Mouse (Mus musculus) limb, embryonic 10.5 days (tissue): ENCODE data around the gene Pdzph1. TPM values are rescaled to one million over a fixed set of nuclear protein-coding genes. Genes with fewer than 3 reads are reported as not detected.
A peak's percentile ranks its signal among the peaks of the same experiment; 100 is the strongest.

Source experiments
- DNase-seq: peaks from one replicate; pipeline ENCODE4 v3.0.0-alpha.2; 2017; ENCODE audit warnings: low spot score
- H3K27ac ChIP-seq: fragments of 300-500 bp; sonication (generic); 2 replicates; pipeline ENCODE4 v1.5.1; 2016; ENCODE audit warnings: mild to moderate bottlenecking
- H3K27me3 ChIP-seq: fragments of 300-500 bp; sonication (generic); 2 replicates; pipeline ENCODE4 v1.6.1; 2016; ENCODE audit warnings: low read depth, mild to moderate bottlenecking; ENCODE audit not compliant: poor library complexity, severe bottlenecking
- H3K36me3 ChIP-seq: fragments of 300-500 bp; sonication (generic); 2 replicates; pipeline ENCODE4 v1.6.1; 2016; ENCODE audit warnings: mild to moderate bottlenecking, moderate library complexity
- H3K4me1 ChIP-seq: fragments of 300-500 bp; sonication (generic); 2 replicates; pipeline ENCODE4 v1.6.1; 2016
- H3K4me3 ChIP-seq: fragments of 300-500 bp; sonication (generic); 2 replicates; pipeline ENCODE4 v1.5.1; 2016; ENCODE audit warnings: mild to moderate bottlenecking, moderate library complexity
- H3K9me3 ChIP-seq: fragments of 300-500 bp; sonication (generic); replicated peaks from 2 replicates; pipeline ENCODE4 v1.6.1; 2016; ENCODE audit warnings: mild to moderate bottlenecking
- WGBS: fragments of 180-500 bp; shearing (Covaris S2); methylation state at CpG from one replicate; pipeline ENCODE4 v1.1.7; 2016; 5-methylcytosine and 5-hydroxymethylcytosine counted together
- polyA plus RNA-seq: library from polyadenylated mRNA; unstranded; fragments of >200 nt; fragmentation: Nextera tagmentation; extraction: Ambion mirVana; gene quantifications from 2 replicates; pipeline ENCODE4 v1.2.1, GENCODE M21; 2016

The Pdzph1 gene
- polyA plus RNA-seq, result not detected in 2 replicates

DNA sequence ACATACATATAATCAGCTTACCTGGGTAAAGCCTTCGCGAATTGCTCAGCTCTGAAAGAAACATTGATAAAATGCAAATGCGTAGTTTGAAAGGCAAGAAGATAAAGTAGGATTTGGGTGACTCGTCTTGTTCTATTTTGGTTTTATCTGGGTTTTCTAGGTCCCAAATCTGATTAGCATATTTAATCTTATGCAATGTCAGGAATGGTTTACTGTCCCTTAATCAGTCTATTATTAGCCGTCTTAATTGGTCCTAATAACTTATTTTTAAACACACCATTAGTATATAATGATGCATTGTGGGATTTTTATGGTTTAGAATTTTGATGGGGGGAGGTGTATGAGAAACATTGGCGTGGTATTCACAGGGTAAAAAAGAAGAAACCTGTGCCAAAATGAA lies at the start of gene Pdzph1:
Gene Pdzph1 (minus strand): TSS at position 101 of the 400 bp plus-strand sequence.
- Histone ChIP-seq H3K36me3 (no peaks in the 10 kb centered on the region), H3K27me3 (no peaks in the 10 kb centered on the region), H3K4me1 (peaks cover 13% of the 10 kb centered on the region), H3K4me3 (no peak within 1 kb of the TSS), H3K9me3 (no peaks in the 10 kb centered on the region), H3K27ac (no peak within 1 kb of the TSS)
- no peak for DNase-seq
- WGBS, result 90% methylated on average over 6 of the region's 6 CpGs

- Histone ChIP-seq H3K4me1 (no peaks in the 10 kb centered on the region), H3K4me3 (no peak overlapping the region), H3K9me3 (no peaks in the 10 kb centered on the region), H3K27me3 (no peaks in the 10 kb centered on the region), H3K27ac (no peak overlapping the region), H3K36me3 (no peaks in the 10 kb centered on the region)
- 64% methylated on average over 5 of the region's 5 CpGs for WGBS
- DNase-seq, result no peak
Observed at GRCm38 (mm10) chr17:59039754-59040153, 48.6 kb upstream of the Pdzph1 start.

DNA sequence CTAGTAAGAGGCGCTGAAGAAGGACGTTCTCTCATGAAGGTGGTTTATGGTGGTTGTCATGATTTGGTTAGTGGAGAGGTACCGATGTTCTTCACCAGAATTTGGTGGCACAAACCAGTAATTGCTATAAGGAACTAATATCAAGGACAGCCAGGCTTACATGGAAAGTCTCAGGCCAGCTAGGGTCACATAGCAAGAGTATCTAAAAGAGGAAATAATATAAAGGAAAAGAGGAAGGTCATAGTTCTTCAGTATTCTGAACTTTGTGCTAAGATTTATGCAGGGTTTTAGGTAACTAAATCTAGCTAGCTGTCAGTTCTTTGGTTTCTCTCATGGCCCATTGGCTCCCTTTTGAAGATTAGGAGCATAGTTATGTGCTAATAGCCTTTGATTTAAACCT lies 42.3 kb upstream of the Pdzph1 start:
- no peak overlapping the region for H3K27ac ChIP-seq
- H3K9me3 ChIP-seq, result no peaks in the 10 kb centered on the region
- 85% methylated on average over 3 of the region's 3 CpGs for WGBS
- H3K27me3 ChIP-seq, result no peaks in the 10 kb centered on the region
- no peaks in the 10 kb centered on the region for H3K4me1 ChIP-seq
- H3K36me3 ChIP-seq, result no peaks in the 10 kb centered on the region
- H3K4me3 ChIP-seq, result no peak overlapping the region
- DNase-seq, result no peak

DNA sequence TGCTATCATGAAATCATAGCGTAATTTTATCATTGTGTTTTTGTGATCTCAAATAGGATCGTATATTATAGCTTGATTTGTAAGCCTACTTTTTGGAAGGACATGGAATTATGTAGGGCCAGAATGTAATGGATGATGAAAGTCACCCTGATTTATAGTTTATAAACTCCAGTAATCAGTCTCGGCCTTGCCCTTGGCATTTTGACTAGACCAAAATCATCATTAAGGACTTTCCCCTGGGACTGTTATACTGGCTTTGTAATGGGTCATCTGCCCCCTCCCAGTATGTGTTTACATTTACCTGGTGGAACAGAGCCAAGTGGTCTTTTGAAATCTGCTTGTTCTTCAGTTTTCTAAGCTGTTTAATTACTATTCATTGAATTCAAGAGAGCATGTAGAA lies 35.2 kb upstream of the Pdzph1 start:
- no peak overlapping the region for H3K4me3 ChIP-seq
- peaks cover 6% of the 10 kb centered on the region for H3K4me1 ChIP-seq
- no peak for DNase-seq
- H3K9me3 ChIP-seq, result no peaks in the 10 kb centered on the region
- WGBS, result 83% methylated on average over 3 of the region's 3 CpGs
- no peaks in the 10 kb centered on the region for H3K36me3 ChIP-seq
- no peaks in the 10 kb centered on the region for H3K27me3 ChIP-seq
- no peak overlapping the region for H3K27ac ChIP-seq

DNA sequence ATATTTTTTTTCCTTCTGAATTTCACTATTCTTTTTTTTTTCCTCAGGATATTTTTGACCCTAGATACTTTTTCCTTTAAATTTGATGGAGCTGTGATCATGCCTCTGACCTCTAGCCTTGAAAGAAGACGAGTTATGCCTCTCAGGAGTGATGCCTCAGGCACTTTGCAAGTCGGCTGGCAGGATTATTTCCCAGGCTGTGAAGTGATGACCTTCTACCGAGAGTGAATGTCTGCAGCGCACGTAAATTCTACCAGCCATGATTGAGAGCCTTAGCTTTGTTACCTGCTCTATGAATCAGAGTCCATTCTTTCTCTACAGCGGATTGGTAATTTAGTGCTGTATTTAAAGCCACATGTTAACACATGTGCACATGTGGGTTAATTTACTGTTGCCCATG lies 33.3 kb upstream of the Pdzph1 start:
- no peak for DNase-seq
- no peak overlapping the region for H3K27ac ChIP-seq
- no peaks in the 10 kb centered on the region for H3K27me3 ChIP-seq

GRCm38 (mm10) chr17:59023971-59024370 lies 32.8 kb upstream of the Pdzph1 start:
- WGBS, result 63% methylated on average over 4 of the region's 5 CpGs
- H3K36me3 ChIP-seq, result no peaks in the 10 kb centered on the region
- no peaks in the 10 kb centered on the region for H3K9me3 ChIP-seq
- no peak overlapping the region for H3K4me3 ChIP-seq
- no peak overlapping the region for H3K27ac ChIP-seq
- peaks cover 6% of the 10 kb centered on the region for H3K4me1 ChIP-seq
- DNase-seq, result no peak
- no peaks in the 10 kb centered on the region for H3K27me3 ChIP-seq

More for the DNA sequence above, 33.3 kb upstream of the Pdzph1 start:
- WGBS, result 27% methylated on average over 6 of the region's 6 CpGs
- Histone ChIP-seq H3K4me3 (no peak overlapping the region), H3K36me3 (no peaks in the 10 kb centered on the region), H3K9me3 (no peaks in the 10 kb centered on the region), H3K4me1 (peaks cover 6% of the 10 kb centered on the region)

DNA sequence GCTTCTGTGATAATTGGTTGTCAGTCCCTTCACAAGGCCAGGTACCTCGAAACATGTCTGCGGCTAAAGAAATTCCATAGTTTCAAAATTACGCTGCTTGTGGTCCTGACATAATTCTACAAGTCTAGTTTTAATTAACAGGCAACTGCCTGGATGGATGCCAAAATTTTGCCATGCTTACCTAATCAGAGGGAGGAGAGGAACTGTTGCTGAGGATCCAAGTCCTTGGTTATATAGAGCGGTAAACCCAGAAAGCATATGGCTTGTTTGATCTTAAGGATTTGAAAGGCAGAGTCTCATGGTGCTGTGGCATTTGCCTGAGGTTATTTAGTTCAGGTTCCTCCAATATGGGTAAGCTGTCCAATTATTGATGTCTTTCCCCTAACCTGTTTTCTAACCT lies 27.5 kb upstream of the Pdzph1 start:
- Histone ChIP-seq H3K4me1 (no peaks in the 10 kb centered on the region), H3K4me3 (no peak overlapping the region), H3K27me3 (no peaks in the 10 kb centered on the region), H3K36me3 (no peaks in the 10 kb centered on the region), H3K9me3 (no peaks in the 10 kb centered on the region), H3K27ac (no peak overlapping the region)
- DNase-seq, result no peak
- 89% methylated on average over 4 of the region's 4 CpGs for WGBS

GRCm38 (mm10) chr17:59013091-59013459 lies 21.9 kb upstream of the Pdzph1 start, which contains the start of gene Nudt12:
Gene Nudt12 (minus strand): TSS chr17:59013372.
- DNase-seq, result peak; percentile 69
- H3K4me3 ChIP-seq, result peak within 1 kb of the TSS; percentile 84
- H3K36me3 ChIP-seq, result no peaks in the 10 kb centered on the region
- H3K9me3 ChIP-seq, result no peaks in the 10 kb centered on the region
- peaks cover 15% of the 10 kb centered on the region for H3K4me1 ChIP-seq
- 2% methylated on average over 22 of the region's 22 CpGs for WGBS
- no peaks in the 10 kb centered on the region for H3K27me3 ChIP-seq
- peak within 1 kb of the TSS; percentile 90 for H3K27ac ChIP-seq

DNA sequence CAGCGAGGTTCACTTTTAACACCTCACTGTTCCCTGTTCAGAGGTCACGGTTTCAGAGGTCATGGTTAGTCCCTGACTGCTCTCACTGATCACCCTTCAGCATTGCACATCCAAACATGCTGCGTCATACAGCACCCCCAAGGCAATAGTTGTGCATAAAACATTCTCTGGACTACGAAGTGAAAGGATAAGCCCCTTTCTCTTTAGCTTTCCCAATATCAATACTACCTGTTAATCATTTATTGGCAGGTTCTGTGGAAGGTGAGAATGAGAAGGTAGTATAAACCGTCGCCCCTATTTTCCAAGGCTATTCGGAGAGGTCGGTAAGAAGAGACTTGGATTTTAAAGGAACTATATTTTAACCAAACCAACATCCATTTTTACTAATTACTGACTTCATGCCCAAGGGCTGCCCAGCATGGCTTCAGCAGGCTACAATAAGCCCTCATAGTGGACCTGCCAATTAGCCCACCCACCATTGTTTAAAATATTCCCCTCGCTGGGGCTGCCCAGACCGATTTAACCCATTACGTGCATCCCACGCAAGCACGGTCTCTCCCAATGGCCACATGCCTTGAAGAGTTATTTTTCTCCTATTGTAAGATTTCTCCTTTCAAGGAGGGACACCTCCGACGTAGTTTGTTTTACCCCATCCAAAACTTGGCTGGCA lies 21.4 kb upstream of the Pdzph1 start:
- peak overlapping the region; percentile 84 for H3K4me3 ChIP-seq
- H3K36me3 ChIP-seq, result no peaks in the 10 kb centered on the region
- DNase-seq, result no peak
- no peaks in the 10 kb centered on the region for H3K27me3 ChIP-seq
- WGBS, result 21% methylated on average over 15 of the region's 15 CpGs
- H3K9me3 ChIP-seq, result no peaks in the 10 kb centered on the region
- H3K27ac ChIP-seq, result peak overlapping the region; percentile 90
- peaks cover 15% of the 10 kb centered on the region for H3K4me1 ChIP-seq

GRCm38 (mm10) chr17:59011546-59012307 lies 20.6 kb upstream of the Pdzph1 start:
- 89% methylated on average over 13 of the region's 13 CpGs for WGBS

GRCm38 (mm10) chr17:58973237-58973636 lies 17.9 kb downstream of the Pdzph1 start:
- DNase-seq, result no peak
- 72% methylated on average over 5 of the region's 5 CpGs for WGBS
- Histone ChIP-seq H3K4me3 (no peak overlapping the region), H3K27me3 (no peaks in the 10 kb centered on the region), H3K27ac (no peak overlapping the region), H3K4me1 (0 out of 2 replicates have a peak, but pooled peaks cover 14% of the 10 kb centered on the region), H3K36me3 (no peaks in the 10 kb centered on the region), H3K9me3 (no peaks in the 10 kb centered on the region)

More at GRCm38 (mm10) chr17:59011546-59012307, 20.6 kb upstream of the Pdzph1 start:
- H3K36me3 ChIP-seq, result no peaks in the 10 kb centered on the region
- no peaks in the 10 kb centered on the region for H3K9me3 ChIP-seq
- H3K27ac ChIP-seq, result no peak overlapping the region
- no peak for DNase-seq
- H3K4me1 ChIP-seq, result peaks cover 15% of the 10 kb centered on the region
- no peak overlapping the region for H3K4me3 ChIP-seq
- H3K27me3 ChIP-seq, result no peaks in the 10 kb centered on the region

DNA sequence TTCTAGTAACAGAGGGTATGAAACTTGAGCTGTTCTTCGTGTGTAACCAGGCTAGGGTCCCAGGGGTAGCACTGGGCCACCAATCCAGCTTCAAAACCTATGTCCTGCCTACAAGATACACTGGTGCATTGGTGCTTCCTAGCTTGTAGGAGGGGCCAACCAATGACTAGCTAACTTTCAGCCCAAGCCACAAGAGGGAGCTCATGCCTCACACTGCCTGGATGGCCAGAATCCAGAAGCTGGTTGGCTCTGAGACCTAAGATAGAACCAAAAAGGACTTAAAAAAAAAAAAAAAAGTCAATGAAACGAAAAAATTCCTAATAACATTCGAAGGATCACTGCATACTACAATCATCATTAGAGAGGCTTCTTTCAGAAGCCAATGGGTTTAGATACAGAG lies 31.3 kb downstream of the Pdzph1 start:
- DNase-seq, result peak; percentile 49
- 35% methylated on average over 3 of the region's 3 CpGs for WGBS
- Histone ChIP-seq H3K36me3 (no peaks in the 10 kb centered on the region), H3K27me3 (no peaks in the 10 kb centered on the region), H3K4me3 (no peak overlapping the region), H3K4me1 (no peaks in the 10 kb centered on the region), H3K9me3 (no peaks in the 10 kb centered on the region), H3K27ac (no peak overlapping the region)

DNA sequence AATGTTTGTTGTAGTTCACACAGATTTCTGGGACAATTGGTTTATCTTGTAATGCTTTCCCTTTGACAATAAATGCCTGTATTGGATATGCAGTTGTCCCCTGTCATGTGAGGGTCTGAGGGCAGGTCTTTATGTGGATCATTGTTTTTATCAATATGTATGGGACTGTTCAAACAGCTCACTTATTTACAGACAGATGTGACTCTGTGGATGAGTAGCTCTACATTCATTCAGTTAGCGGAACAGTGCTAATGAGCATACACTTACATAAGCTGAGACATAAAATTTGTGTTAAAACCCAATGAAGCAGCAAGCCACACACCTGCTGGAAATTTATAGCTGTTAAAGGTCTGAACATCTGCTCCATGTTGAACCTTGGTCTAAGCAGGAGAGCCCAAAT lies 34.1 kb downstream of the Pdzph1 start:
- Histone ChIP-seq H3K4me1 (no peaks in the 10 kb centered on the region), H3K27ac (no peak overlapping the region), H3K9me3 (no peaks in the 10 kb centered on the region), H3K27me3 (no peaks in the 10 kb centered on the region), H3K4me3 (no peak overlapping the region), H3K36me3 (no peaks in the 10 kb centered on the region)
- WGBS, result 88% methylated on average over 1 of the region's 1 CpGs
- DNase-seq, result no peak
